19 mouse cellular contexts compared by ENCODE assay signal in genomic region chr12:100542076-100542475, GRCm38 (mm10). TPM values are rescaled to one million over a fixed set of nuclear protein-coding genes. Genes with fewer than 3 reads are reported as not detected.
DNase-seq lines count a peak whose midpoint lies in the region; ATAC-seq lines count a peak whose summit lies in the region.
"Had no signal": no experiment of that assay in that cellular context is flagged by ENCODE, and none has a peak within 500 bp of the region (broad histone marks: within the 10 kb centered on the region; RNA-seq: fewer than 3 reads in every experiment).

No protein-coding gene starts in this region.

- no peaks in the 10 kb centered on the region for H3K27me3 ChIP-seq in midbrain, embryonic 12.5 days
- H3K27me3 ChIP-seq in midbrain, embryonic 13.5 days: no peaks in the 10 kb centered on the region
- H3K27me3 ChIP-seq: embryonic facial prominence, embryonic 12.5 days had no signal

- H3K9ac ChIP-seq in midbrain, embryonic 12.5 days (replicated peaks): no peak overlapping the region
- no peak overlapping the region for H3K9ac ChIP-seq in midbrain, embryonic 13.5 days (replicated peaks)
- H3K9ac ChIP-seq: embryonic facial prominence, embryonic 12.5 days had no signal

- WGBS in midbrain, embryonic 12.5 days: 52% methylated on average over 3 of the region's 3 CpGs
- 62% methylated on average over 3 of the region's 3 CpGs for WGBS in midbrain, embryonic 13.5 days

- no peaks in the 10 kb centered on the region for H3K4me1 ChIP-seq in midbrain, embryonic 12.5 days
- no peaks in the 10 kb centered on the region for H3K4me1 ChIP-seq in midbrain, embryonic 13.5 days (replicated peaks)
- H3K4me1 ChIP-seq: embryonic facial prominence, embryonic 12.5 days had no signal

- H3K36me3 ChIP-seq in midbrain, embryonic 12.5 days: no peaks in the 10 kb centered on the region
- H3K36me3 ChIP-seq in midbrain, embryonic 13.5 days: no peaks in the 10 kb centered on the region
- H3K36me3 ChIP-seq: embryonic facial prominence, embryonic 10.5 days; embryonic facial prominence, embryonic 12.5 days had no signal

- H3K27ac ChIP-seq in midbrain, embryonic 12.5 days (replicated peaks): 0 out of 2 replicates have a peak overlapping the region, but pooled peaks have one; percentile 4
- H3K27ac ChIP-seq in midbrain, embryonic 13.5 days: no peak overlapping the region
- H3K27ac ChIP-seq: embryonic facial prominence, embryonic 10.5 days; embryonic facial prominence, embryonic 12.5 days had no signal

- no peak overlapping the region for H3K4me2 ChIP-seq in midbrain, embryonic 12.5 days (replicated peaks)
- no peak overlapping the region for H3K4me2 ChIP-seq in midbrain, embryonic 13.5 days (replicated peaks)
- H3K4me2 ChIP-seq: embryonic facial prominence, embryonic 12.5 days had no signal

- no peaks in the 10 kb centered on the region for H3K9me3 ChIP-seq in midbrain, embryonic 12.5 days
- H3K9me3 ChIP-seq in midbrain, embryonic 13.5 days: no peaks in the 10 kb centered on the region
- H3K9me3 ChIP-seq: embryonic facial prominence, embryonic 10.5 days; embryonic facial prominence, embryonic 12.5 days had no signal

- peak; percentile 53 for DNase-seq in heart, adult 11 months
- DNase-seq in heart, postnatal 36 days: no peak
- DNase-seq in right cerebral cortex, postnatal 10 days (ENCODE audit: low spot score in 2 of 2): no peak
- no peak for DNase-seq in cerebellum, postnatal 36 days
- DNase-seq: adrenal gland, adult 2 months; adrenal gland, postnatal 10 days; adrenal gland, postnatal 25 days; cerebellum, adult 11 months; cerebellum, adult 18-20 months; cerebellum, adult 8-10 months; cerebellum, adult 9-11 months; cerebellum, postnatal 14 days had no signal

- ATAC-seq in midbrain, embryonic 12.5 days (ENCODE audit: low FRiP score, low read depth): no peak
- no peak for ATAC-seq in midbrain, embryonic 13.5 days
- ATAC-seq in megakaryocyte, adult 5-6 weeks (ENCODE audit: poor library complexity, severe bottlenecking): peak; percentile 47; the same call in 1 of the 2 replicates
- ATAC-seq: forebrain, embryonic 14.5 days; forebrain, embryonic 16.5 days had no signal

- no peak overlapping the region for H3K4me3 ChIP-seq in midbrain, embryonic 12.5 days
- H3K4me3 ChIP-seq in midbrain, embryonic 13.5 days (replicated peaks): no peak overlapping the region
- H3K4me3 ChIP-seq: embryonic facial prominence, embryonic 10.5 days; embryonic facial prominence, embryonic 12.5 days had no signal

- intact Hi-C loops in heart, postnatal 36 days (cut with DNase I): no loop called here

RNA-seq across cellular contexts. Expression of gene Ttc7b, which starts 21.4 kb away (rescaled TPM):
- 10 to 100 TPM; 76.2 to 88.0 TPM for total RNA-seq in heart, postnatal 36 days (2021)
- 5.8 and 6.7 TPM in 2 replicates for polyA plus RNA-seq in midbrain, embryonic 12.5 days (2016; fragmentation: Nextera tagmentation; extraction: Ambion mirVana)
- 5.0 and 6.3 TPM in 2 replicates for polyA plus RNA-seq in midbrain, embryonic 13.5 days (2015; fragmentation: Nextera tagmentation; extraction: Ambion mirVana)
- 26.2 and 28.9 TPM in 2 replicates for total RNA-seq in megakaryocyte, adult 5-6 weeks (2015)
- total RNA-seq in megakaryocyte, adult 5-6 weeks (2017): 14.4 and 16.9 TPM in 2 replicates
